Mouse (Mus musculus) right cerebral cortex, postnatal 25 days (tissue): ENCODE measurements around the gene Slc25a26.
A peak's percentile ranks its signal among the peaks of the same experiment; 100 is the strongest.

ENCODE experiments used
- DNase-seq: peaks from one replicate; pipeline ENCODE4 v3.0.0; 2022

Slc25a26 gene

GRCm38 (mm10) chr6:94499897-94500623 is at the start of gene Slc25a26:
Gene Slc25a26 (plus strand): TSS chr6:94500331.
- DNase-seq = peak; percentile 89

GRCm38 (mm10) chr6:94464037-94464891 is 35.9 kb upstream of the Slc25a26 start:
- DNase-seq = peak; percentile 49

- DNase-seq = no peak
These were observed 33.5 kb upstream of the Slc25a26 start for GRCm38 (mm10) chr6:94466508-94467205.

GRCm38 (mm10) chr6:94492739-94493138 is 7.4 kb upstream of the Slc25a26 start:
- no peak for DNase-seq

GRCm38 (mm10) chr6:94503963-94504362 is 3.8 kb downstream of the Slc25a26 start:
- no peak for DNase-seq

GRCm38 (mm10) chr6:94507921-94508320 is 7.8 kb downstream of the Slc25a26 start:
- DNase-seq = no peak

GRCm38 (mm10) chr6:94508807-94509206 is 8.7 kb downstream of the Slc25a26 start:
- no peak for DNase-seq

- no peak for DNase-seq
These were observed 9.1 kb downstream of the Slc25a26 start for GRCm38 (mm10) chr6:94509220-94509619.

GRCm38 (mm10) chr6:94518171-94518570 is 18.0 kb downstream of the Slc25a26 start:
- no peak for DNase-seq

- no peak for DNase-seq
These were observed 24.2 kb downstream of the Slc25a26 start for GRCm38 (mm10) chr6:94524335-94524734.

- no peak for DNase-seq
These were observed 30.6 kb downstream of the Slc25a26 start for GRCm38 (mm10) chr6:94530756-94531155.

GRCm38 (mm10) chr6:94532086-94532485 is 32.0 kb downstream of the Slc25a26 start:
- no peak for DNase-seq

- no peak for DNase-seq
These were observed 36.3 kb downstream of the Slc25a26 start for GRCm38 (mm10) chr6:94536478-94536877.

GRCm38 (mm10) chr6:94537652-94538051 is 37.5 kb downstream of the Slc25a26 start:
- DNase-seq = no peak

GRCm38 (mm10) chr6:94540090-94540489 is 40.0 kb downstream of the Slc25a26 start:
- no peak for DNase-seq

- DNase-seq = no peak
These were observed 40.5 kb downstream of the Slc25a26 start for GRCm38 (mm10) chr6:94540615-94541014.

- DNase-seq = no peak
These were observed 41.0 kb downstream of the Slc25a26 start for GRCm38 (mm10) chr6:94541133-94541532.

GRCm38 (mm10) chr6:94541854-94542253 is 41.7 kb downstream of the Slc25a26 start:
- DNase-seq = no peak

- DNase-seq = peak; percentile 20
These were observed 44.0 kb downstream of the Slc25a26 start for GRCm38 (mm10) chr6:94543902-94544840.

- no peak for DNase-seq
These were observed 47.1 kb downstream of the Slc25a26 start for GRCm38 (mm10) chr6:94547239-94547638.

GRCm38 (mm10) chr6:94550298-94550697 is 50.2 kb downstream of the Slc25a26 start:
- no peak for DNase-seq

GRCm38 (mm10) chr6:94550851-94551250 is 50.7 kb downstream of the Slc25a26 start:
- DNase-seq = no peak
